Mouse (Mus musculus): ENCODE data around the gene Crisp2. TPM values are rescaled to one million over a fixed set of nuclear protein-coding genes. Genes with fewer than 3 reads are reported as not detected.

Crisp2 gene
- not detected for total RNA-seq (2023)

GRCm38 (mm10) chr17:40806953-40807572, at the start of gene Crisp2:
TSS of gene Crisp2 (minus strand) at chr17:40807003.

GRCm38 (mm10) chr17:40810934-40811333, 4.1 kb upstream of the Crisp2 start, which contains the start of gene Rhag:
TSS of gene Rhag (plus strand) at chr17:40811126.

GRCm38 (mm10) chr17:40726820-40727219, 80.0 kb downstream of the Crisp2 start, which contains the start of gene Esp1:
TSS of gene Esp1 (plus strand) at chr17:40727120.

Other genes starting within 250 kb of the Crisp2 start
- not detected for gene Esp6, start 245.5 kb downstream of the Crisp2 start, total RNA-seq (2023)
- not detected for gene Esp4, start 208.4 kb downstream of the Crisp2 start, total RNA-seq (2023)
- gene Esp3, start 174.9 kb downstream of the Crisp2 start, total RNA-seq (2023): not detected
- gene Esp1, start 79.9 kb downstream of the Crisp2 start, total RNA-seq (2023): not detected
- 0.47 TPM for gene Rhag, start 4.1 kb upstream of the Crisp2 start, total RNA-seq (2023)
- gene 9130008F23Rik, start 73.6 kb upstream of the Crisp2 start, total RNA-seq (2023): not detected
- not detected for gene Glyatl3, start 107.3 kb upstream of the Crisp2 start, total RNA-seq (2023)
- gene Mut, start 127.7 kb upstream of the Crisp2 start, total RNA-seq (2023): 10.0 TPM
- 39.0 TPM for gene Cenpq, start 128.0 kb upstream of the Crisp2 start, total RNA-seq (2023)